Mouse (Mus musculus) thymus, adult 2 months (tissue): ENCODE measurements around the gene Lix1.

Experiments
- CTCF ChIP-seq: fragments of 200-500 bp; IDR thresholded peaks from 2 replicates; pipeline ENCODE4 v1.5.1; 2012; ENCODE audit warnings: mild to moderate bottlenecking, control low read depth, low read length, moderate library complexity, borderline replicate concordance; ENCODE audit not compliant: control insufficient read depth, poor library complexity, insufficient read depth; ENCODE audit errors: extremely low read depth
- POLR2A ChIP-seq: fragments of 200-500 bp; IDR thresholded peaks from 2 replicates; pipeline ENCODE4 v1.6.1; 2012; ENCODE audit warnings: mild to moderate bottlenecking, low read length, control low read depth, moderate library complexity; ENCODE audit not compliant: control insufficient read depth, poor library complexity, insufficient read depth; ENCODE audit errors: extremely low read depth

DNA sequence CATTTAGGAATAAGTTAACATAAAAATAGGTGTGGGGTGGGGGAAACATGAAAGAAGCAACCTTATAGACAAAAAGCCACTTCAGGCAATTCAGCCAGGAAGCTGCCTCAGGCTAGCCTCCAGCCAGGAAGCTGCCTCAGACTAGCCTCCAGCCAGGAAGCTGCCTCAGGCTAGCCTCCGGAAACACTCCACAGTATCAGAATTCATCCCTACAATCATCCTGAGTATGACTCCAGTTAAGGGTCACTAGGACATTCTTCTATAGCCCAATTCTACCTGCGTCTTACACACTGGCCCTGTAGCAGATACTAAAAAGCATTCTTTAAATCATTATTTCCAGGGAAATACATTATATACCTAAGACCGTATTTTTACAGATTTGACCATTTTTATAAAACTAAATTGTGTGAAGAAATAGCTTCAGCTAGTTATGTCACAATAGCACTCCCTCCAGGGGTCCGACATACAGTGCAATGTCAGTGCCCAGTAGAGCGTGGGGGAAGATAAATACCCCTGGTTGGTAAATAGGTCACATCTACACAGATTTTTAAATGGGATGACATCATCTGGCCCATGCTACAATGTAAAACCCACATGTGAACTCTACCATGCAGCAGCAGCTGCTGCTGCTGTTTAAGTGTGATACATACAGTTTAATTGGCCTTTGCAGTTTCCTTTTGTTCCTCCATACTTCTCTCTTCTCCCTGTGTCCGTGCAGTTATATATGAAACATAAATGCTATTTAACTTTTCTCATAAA is 6.4 kb downstream of the Lix1 start:
- no peak for TF ChIP-seq CTCF
- TF ChIP-seq POLR2A: no peak
